Mouse (Mus musculus) cerebellum, adult 8-10 months (tissue): ENCODE measurements at regions not wholly inside any gene's neighbourhood (a gene's known extent, or its start where the extent isn't known, plus 50 kb on each side); places are given as distances from the start of the nearest gene placed in this dataset.

Experiments used
- DNase-seq: peaks from one replicate; pipeline ENCODE4 v3.0.0; 2022

- no peak for DNase-seq
Observed at GRCm38 (mm10) chr9:61484391-61484790, 112.2 kb downstream of the Tle3 start.

- peak; percentile 23 for DNase-seq
Observed at GRCm38 (mm10) chr9:61479626-61480025, 107.5 kb downstream of the Tle3 start.

- no peak for DNase-seq
Observed at GRCm38 (mm10) chr9:61478862-61479261, 106.7 kb downstream of the Tle3 start.

GRCm38 (mm10) chr9:61476351-61476750, 104.2 kb downstream of the Tle3 start:
- DNase-seq: no peak

- no peak for DNase-seq
Observed at GRCm38 (mm10) chr9:61470815-61471505, 98.8 kb downstream of the Tle3 start.

GRCm38 (mm10) chr9:61468897-61469509, 96.8 kb downstream of the Tle3 start:
- DNase-seq: no peak

GRCm38 (mm10) chr9:61468368-61468848, 96.2 kb downstream of the Tle3 start:
- DNase-seq: no peak
